Mouse (Mus musculus) liver, postnatal 0 days (tissue): ENCODE measurements at regions not wholly inside any gene's neighbourhood (a gene's known extent, or its start where the extent isn't known, plus 50 kb on each side); places are given as distances from the start of the nearest gene placed in this dataset.

Experiments
- CTCF ChIP-seq: sonication (generic); IDR thresholded peaks from 2 replicates; pipeline ENCODE4 v1.5.1; 2016; ENCODE audit warnings: antibody characterized with exemption, low read depth
- EP300 ChIP-seq: IDR thresholded peaks from 2 replicates; pipeline ENCODE4 v1.6.1; 2016; ENCODE audit warnings: antibody characterized with exemption, low read depth, mild to moderate bottlenecking

DNA sequence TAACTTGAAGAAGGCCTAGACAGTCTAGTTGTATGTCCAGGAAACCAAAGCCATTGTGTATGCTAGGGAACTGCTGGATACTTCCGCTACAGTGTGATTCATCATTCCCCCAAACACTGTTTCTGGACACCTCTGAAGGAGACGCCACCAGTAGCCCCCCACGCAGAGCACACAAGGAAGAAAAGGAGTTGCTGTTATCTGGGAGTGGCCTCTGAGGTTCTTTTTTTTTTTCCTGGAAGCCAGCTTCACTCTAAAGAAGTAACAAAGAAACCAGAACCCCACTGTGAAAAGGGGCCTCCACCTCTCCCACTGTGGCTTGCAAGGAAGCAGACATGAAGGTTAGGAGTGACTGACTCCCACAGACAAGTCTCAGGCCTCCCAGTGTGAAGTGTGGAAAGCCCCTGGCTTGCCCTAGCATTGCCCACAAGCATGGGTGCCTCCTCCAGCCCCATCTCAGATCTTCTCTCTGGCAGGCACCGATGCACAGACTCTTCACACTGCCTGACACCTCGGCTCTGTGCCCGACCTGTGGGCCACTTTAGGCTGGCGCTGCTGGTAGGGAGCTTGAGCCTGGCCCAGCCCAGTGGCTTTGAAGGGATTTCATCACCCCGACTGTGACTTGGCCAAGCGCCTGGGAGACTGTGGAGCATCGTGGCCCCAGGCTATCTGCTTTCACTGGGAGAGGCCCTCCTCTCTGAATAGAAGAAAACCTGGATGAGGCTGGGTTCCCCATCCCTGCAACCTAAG lies 181.8 kb upstream of the Hes1 start:
- TF ChIP-seq EP300 (no peak), CTCF (no peak)
